Mouse (Mus musculus) lung, adult 2 months (tissue): ENCODE data around the gene Plagl1. TPM values are rescaled to one million over a fixed set of nuclear protein-coding genes. Genes with fewer than 3 reads are reported as not detected.

ENCODE experiments used
- DNase-seq: peaks from one replicate; pipeline ENCODE4 v3.0.0; 2022
- H3K4me1 ChIP-seq: fragments of 200-500 bp; 2 replicates; pipeline ENCODE4 v1.6.1; 2011; ENCODE audit warnings: low read length; ENCODE audit not compliant: control insufficient read depth, insufficient read depth
- H3K4me3 ChIP-seq: fragments of 200-500 bp; replicated peaks from 2 replicates; pipeline ENCODE3; 2011; ENCODE audit warnings: low read depth, mild to moderate bottlenecking, control low read depth, low read length; ENCODE audit errors: extremely low read depth
- CTCF ChIP-seq: fragments of 200-500 bp; IDR thresholded peaks from 2 replicates; pipeline ENCODE4 v1.5.1; 2011; ENCODE audit warnings: mild to moderate bottlenecking, low read length, control low read depth; ENCODE audit not compliant: insufficient read depth
- POLR2A ChIP-seq: fragments of 200-500 bp; IDR thresholded peaks from 2 replicates; pipeline ENCODE4 v1.6.1; 2011; ENCODE audit warnings: low read depth, mild to moderate bottlenecking, control low read depth, low read length, borderline replicate concordance; ENCODE audit errors: extremely low read depth
- WGBS: fragments of 180-500 bp; shearing (Covaris S2); methylation state at CpG from one replicate; pipeline ENCODE4 v1.1.7; 2018; 5-methylcytosine and 5-hydroxymethylcytosine counted together
- polyA plus RNA-seq: library from polyadenylated mRNA; depleted of rRNA; stranded (reverse); fragments of >200 nt; gene quantifications from 2 replicates; pipeline ENCODE4 v1.2.3, GENCODE M21; 2012

Plagl1 gene
- polyA plus RNA-seq, 1 experiment: 35.3 TPM

- TF ChIP-seq CTCF (no peak), POLR2A (no peak)
Observed at GRCm38 (mm10) chr10:13108021-13108548, 47.8 kb downstream of the Plagl1 start.

GRCm38 (mm10) chr10:13108847-13109246 is 48.5 kb downstream of the Plagl1 start:
- H3K4me1 ChIP-seq: no peaks in the 10 kb centered on the region
- no peak for DNase-seq
- no peak for TF ChIP-seq POLR2A
- no peak for TF ChIP-seq CTCF
- no peak overlapping the region for H3K4me3 ChIP-seq
- WGBS: 63% methylated on average over 4 of the region's 4 CpGs

More at GRCm38 (mm10) chr10:13108021-13108548, 47.8 kb downstream of the Plagl1 start:
- Histone ChIP-seq H3K4me3 (no peak overlapping the region), H3K4me1 (no peaks in the 10 kb centered on the region)
- no peak for DNase-seq
- 74% methylated on average over 7 of the region's 7 CpGs for WGBS

- no peaks in the 10 kb centered on the region for H3K4me1 ChIP-seq
- WGBS: 74% methylated on average over 1 of the region's 1 CpGs
- DNase-seq: no peak
- TF ChIP-seq POLR2A (no peak), CTCF (no peak)
- no peak overlapping the region for H3K4me3 ChIP-seq
Observed at GRCm38 (mm10) chr10:13109781-13110180, 49.5 kb downstream of the Plagl1 start.

- DNase-seq: no peak
- Histone ChIP-seq H3K4me3 (no peak overlapping the region), H3K4me1 (no peaks in the 10 kb centered on the region)
- WGBS: 50% methylated on average over 3 of the region's 3 CpGs
- TF ChIP-seq CTCF: no peak
- TF ChIP-seq POLR2A: no peak
Observed at GRCm38 (mm10) chr10:13112849-13113248, 52.5 kb downstream of the Plagl1 start.

GRCm38 (mm10) chr10:13113641-13114040 is 53.3 kb downstream of the Plagl1 start:
- Histone ChIP-seq H3K4me1 (no peaks in the 10 kb centered on the region), H3K4me3 (no peak overlapping the region)
- TF ChIP-seq CTCF (no peak), POLR2A (no peak)
- 83% methylated on average over 4 of the region's 4 CpGs for WGBS
- no peak for DNase-seq

- DNase-seq: no peak
- WGBS: 86% methylated on average over 4 of the region's 4 CpGs
- no peak overlapping the region for H3K4me3 ChIP-seq
- no peaks in the 10 kb centered on the region for H3K4me1 ChIP-seq
- TF ChIP-seq CTCF: no peak
- no peak for TF ChIP-seq POLR2A
Observed at GRCm38 (mm10) chr10:13115030-13115429, 54.7 kb downstream of the Plagl1 start.

GRCm38 (mm10) chr10:13116706-13117665 is 56.7 kb downstream of the Plagl1 start:
- no peak for DNase-seq
- H3K4me1 ChIP-seq: no peaks in the 10 kb centered on the region
- no peak overlapping the region for H3K4me3 ChIP-seq
- TF ChIP-seq CTCF (no peak), POLR2A (no peak)
- WGBS: 64% methylated on average over 9 of the region's 9 CpGs

GRCm38 (mm10) chr10:13118024-13118769 is 57.9 kb downstream of the Plagl1 start:
- TF ChIP-seq CTCF (no peak), POLR2A (no peak)
- no peak for DNase-seq
- Histone ChIP-seq H3K4me3 (no peak overlapping the region), H3K4me1 (no peaks in the 10 kb centered on the region)
- WGBS: 67% methylated on average over 7 of the region's 7 CpGs

GRCm38 (mm10) chr10:13118770-13119102 is 58.4 kb downstream of the Plagl1 start:
- 65% methylated on average over 5 of the region's 5 CpGs for WGBS
- no peak for DNase-seq

More at GRCm38 (mm10) chr10:13118770-13119102, 58.4 kb downstream of the Plagl1 start:
- TF ChIP-seq CTCF (no peak), POLR2A (no peak)
- no peak overlapping the region for H3K4me3 ChIP-seq
- no peaks in the 10 kb centered on the region for H3K4me1 ChIP-seq
